9 mouse cellular contexts compared by ENCODE assay signal in genomic region chr5:21658623-21659395, GRCm38 (mm10). TPM values are rescaled to one million over a fixed set of nuclear protein-coding genes. Genes with fewer than 3 reads are reported as not detected.
A peak's percentile ranks its signal among the peaks of the same experiment; 100 is the strongest.
DNase-seq lines count a peak whose midpoint lies in the region; ATAC-seq and TF ChIP-seq lines count a peak whose summit lies in the region.
"Had no signal": no experiment of that assay in that cellular context is flagged by ENCODE, and none has a peak within 500 bp of the region (broad histone marks: within the 10 kb centered on the region; RNA-seq: fewer than 3 reads in every experiment).

No protein-coding gene starts in this region.

- H3K9ac ChIP-seq in ES-Bruce4 (ENCODE audit: low read depth, poor library complexity, severe bottlenecking) = no peak overlapping the region
- no peak overlapping the region for H3K9ac ChIP-seq in forebrain, postnatal 0 days
- H3K9ac ChIP-seq in lung, embryonic 15.5 days = no peak overlapping the region

- H3K27ac ChIP-seq in ES-Bruce4 (ENCODE audit: insufficient read depth, low read length) = no peak overlapping the region
- H3K27ac ChIP-seq in forebrain, postnatal 0 days (ENCODE audit: low read depth, low read length) = no peak overlapping the region
- peak overlapping the region; percentile 78 for H3K27ac ChIP-seq in layer of hippocampus, adult 2 months
- H3K27ac ChIP-seq in lung, embryonic 15.5 days = no peak overlapping the region
- H3K27ac ChIP-seq in thymus, adult 2 months (ENCODE audit: control insufficient read depth, insufficient read depth, low read length) = no peak overlapping the region

- WGBS in forebrain, postnatal 0 days = 50% methylated on average over 11 of the region's 11 CpGs
- 47% methylated on average over 11 of the region's 11 CpGs for WGBS in lung, embryonic 15.5 days
- 57% methylated on average over 11 of the region's 11 CpGs for WGBS in thymus, adult 2 months

- H3K4me2 ChIP-seq in forebrain, postnatal 0 days (ENCODE audit: low read depth) = no peak overlapping the region
- H3K4me2 ChIP-seq in lung, embryonic 15.5 days = no peak overlapping the region

- peak; percentile 53 for DNase-seq in cerebellum, adult 11-12 months
- DNase-seq in forebrain, postnatal 0 days = peak; percentile 73
- peak; percentile 72 to 87 for DNase-seq in layer of hippocampus, adult 2 months (ENCODE audit: low spot score in 2 of 2)
- peak; percentile 66 for DNase-seq in ovary, postnatal 10 days (ENCODE audit: low spot score)
- DNase-seq in thymus, adult 2 months = peak; percentile 75

- TF ChIP-seq EP300 in ES-Bruce4 (IDR thresholded peaks at IDR 0.05; ENCODE audit: insufficient read depth, low read depth, low read length) = no peak

- peak; percentile 86 for ATAC-seq in forebrain, postnatal 0 days
- peak; percentile 88 to 92 for ATAC-seq in hematopoietic stem cell, adult 5-6 weeks (replicated peaks in 1 of 2; ENCODE audit: insufficient read depth in 1 of 2, low FRiP score in 2 of 2, low TSS enrichment in 1 of 2, low read depth in 1 of 2, poor library complexity in 2 of 2, severe bottlenecking in 2 of 2)
- ATAC-seq in lung, embryonic 15.5 days (ENCODE audit: borderline replicate concordance, extremely low read depth, low FRiP score, low TSS enrichment) = peak; percentile 17; the same call in 1 of the 2 replicates

- no peaks in the 10 kb centered on the region for H3K9me3 ChIP-seq in ES-Bruce4 (replicated peaks; ENCODE audit: control insufficient read depth, insufficient read depth, low read length, poor library complexity, severe bottlenecking)
- no peaks in the 10 kb centered on the region for H3K9me3 ChIP-seq in forebrain, postnatal 0 days (ENCODE audit: low read length)
- H3K9me3 ChIP-seq in lung, embryonic 15.5 days = no peaks in the 10 kb centered on the region

- no peak overlapping the region for H3K4me3 ChIP-seq in ES-Bruce4 (ENCODE audit: low read depth, low read length)
- no peak overlapping the region for H3K4me3 ChIP-seq in forebrain, postnatal 0 days (ENCODE audit: low read depth, low read length)
- H3K4me3 ChIP-seq in layer of hippocampus, adult 2 months = no peak overlapping the region
- no peak overlapping the region for H3K4me3 ChIP-seq in lung, embryonic 15.5 days
- no peak overlapping the region for H3K4me3 ChIP-seq in thymus, adult 2 months (ENCODE audit: control insufficient read depth, insufficient read depth, low read length)
- H3K4me3 ChIP-seq: erythroblast, embryonic 14.5 days had no signal

- no peak for TF ChIP-seq POLR2A in ES-Bruce4 (IDR thresholded peaks at IDR 0.05; ENCODE audit: insufficient read depth, low read length)
- no peak for TF ChIP-seq POLR2A in thymus, adult 2 months (IDR thresholded peaks at IDR 0.05; ENCODE audit: control insufficient read depth, extremely low read depth, insufficient read depth, low read length, poor library complexity)

- H3K27me3 ChIP-seq in ES-Bruce4 (ENCODE audit: control insufficient read depth, insufficient read depth, low read length, poor library complexity, severe bottlenecking) = no peaks in the 10 kb centered on the region
- no peaks in the 10 kb centered on the region for H3K27me3 ChIP-seq in forebrain, postnatal 0 days (ENCODE audit: insufficient read depth, low read length)
- H3K27me3 ChIP-seq in lung, embryonic 15.5 days = no peaks in the 10 kb centered on the region
- no peaks in the 10 kb centered on the region for H3K27me3 ChIP-seq in thymus, adult 2 months (ENCODE audit: control insufficient read depth, insufficient read depth, low read length)

- TF ChIP-seq CTCF in ES-Bruce4 (IDR thresholded peaks at IDR 0.05; ENCODE audit: low read depth, low read length) = peak; percentile 79
- peak; percentile 89 for TF ChIP-seq CTCF in forebrain, postnatal 0 days (IDR thresholded peaks at IDR 0.05; ENCODE audit: low read depth)
- peak; percentile 95 for TF ChIP-seq CTCF in layer of hippocampus, adult 2 months (conservative IDR thresholded peaks at IDR 0.05)
- TF ChIP-seq CTCF in thymus, adult 2 months (IDR thresholded peaks at IDR 0.05; ENCODE audit: borderline replicate concordance, control insufficient read depth, extremely low read depth, insufficient read depth, low read length, poor library complexity) = peak; percentile 53; the same call in 1 of the 2 replicates

- H3K4me1 ChIP-seq in ES-Bruce4 (ENCODE audit: control insufficient read depth, insufficient read depth, low read length) = no peaks in the 10 kb centered on the region
- no peaks in the 10 kb centered on the region for H3K4me1 ChIP-seq in forebrain, postnatal 0 days (ENCODE audit: insufficient read depth)
- H3K4me1 ChIP-seq in lung, embryonic 15.5 days = peaks cover 12% of the 10 kb centered on the region
- no peaks in the 10 kb centered on the region for H3K4me1 ChIP-seq in thymus, adult 2 months (replicated peaks; ENCODE audit: control insufficient read depth, insufficient read depth, low read length)

- H3K36me3 ChIP-seq in ES-Bruce4 (ENCODE audit: control insufficient read depth, insufficient read depth, low read length, poor library complexity, severe bottlenecking) = peaks cover 25% of the 10 kb centered on the region
- H3K36me3 ChIP-seq in forebrain, postnatal 0 days (ENCODE audit: insufficient read depth) = peaks cover 64% of the 10 kb centered on the region
- H3K36me3 ChIP-seq in lung, embryonic 15.5 days = peaks cover 34% of the 10 kb centered on the region
- peaks cover 27% of the 10 kb centered on the region for H3K36me3 ChIP-seq in thymus, adult 2 months (ENCODE audit: control insufficient read depth, insufficient read depth, low read length)

RNA-seq across cellular contexts. Expression of gene Armc10, which starts 13.2 kb away (rescaled TPM):
- polyA plus RNA-seq in ES-Bruce4 (2011; ENCODE audit: insufficient read depth, insufficient read length, low read depth, missing spikeins) = 74.3 and 74.7 TPM in 2 replicates
- total RNA-seq in forebrain, postnatal 0 days (2014; rRNA removed) = 108 and 118 TPM in 2 replicates
- 48.8 and 51.0 TPM in 2 replicates for polyA plus RNA-seq in forebrain, postnatal 0 days (2015; fragmentation: Nextera tagmentation; extraction: Ambion mirVana)
- total RNA-seq in hematopoietic stem cell, adult 5-6 weeks (2017) = 77.6 and 103 TPM in 2 replicates
- total RNA-seq in layer of hippocampus, adult 2 months (2021) = 10 to 100 TPM; 20.6 to 23.3 TPM
- 41.8 and 42.8 TPM in 2 replicates for polyA plus RNA-seq in lung, embryonic 15.5 days (2015; fragmentation: Nextera tagmentation; extraction: Ambion mirVana)
- polyA plus RNA-seq in thymus, adult 2 months (2012; rRNA removed) = 44.6 and 56.0 TPM in 2 replicates

RNA-seq across cellular contexts. Expression of gene Fbxl13, which starts 13.4 kb away (rescaled TPM):
- not detected in 2 replicates for polyA plus RNA-seq in ES-Bruce4 (2011; ENCODE audit: insufficient read depth, insufficient read length, low read depth, missing spikeins)
- 0.29 and 0.46 TPM in 2 replicates for total RNA-seq in forebrain, postnatal 0 days (2014; rRNA removed)
- polyA plus RNA-seq in forebrain, postnatal 0 days (2015; fragmentation: Nextera tagmentation; extraction: Ambion mirVana) = 0.43 and 0.46 TPM in 2 replicates
- 0.56 TPM in 1 of 2 replicates, not detected in the other for total RNA-seq in hematopoietic stem cell, adult 5-6 weeks (2017)
- total RNA-seq in layer of hippocampus, adult 2 months (2021) = under 1 TPM; 0.29 to 0.41 TPM
- polyA plus RNA-seq in lung, embryonic 15.5 days (2015; fragmentation: Nextera tagmentation; extraction: Ambion mirVana) = 0.72 and 0.91 TPM in 2 replicates
- 0.09 and 0.12 TPM in 2 replicates for polyA plus RNA-seq in thymus, adult 2 months (2012; rRNA removed)
- polyA plus RNA-seq: erythroblast, embryonic 14.5 days had no signal

RNA-seq across cellular contexts. Expression of gene Napepld, which starts 42.4 kb away (rescaled TPM):
- 6.4 and 7.0 TPM in 2 replicates for polyA plus RNA-seq in ES-Bruce4 (2011; ENCODE audit: insufficient read depth, insufficient read length, low read depth, missing spikeins)
- total RNA-seq in forebrain, postnatal 0 days (2014; rRNA removed) = 2.7 and 3.7 TPM in 2 replicates
- polyA plus RNA-seq in forebrain, postnatal 0 days (2015; fragmentation: Nextera tagmentation; extraction: Ambion mirVana) = 1.1 TPM in 2 replicates
- total RNA-seq in hematopoietic stem cell, adult 5-6 weeks (2017) = 1.6 TPM in 2 replicates
- 10 to 100 TPM; 28.4 to 34.7 TPM for total RNA-seq in layer of hippocampus, adult 2 months (2021)
- 4.0 and 4.9 TPM in 2 replicates for polyA plus RNA-seq in lung, embryonic 15.5 days (2015; fragmentation: Nextera tagmentation; extraction: Ambion mirVana)
- 1.4 and 1.5 TPM in 2 replicates for polyA plus RNA-seq in thymus, adult 2 months (2012; rRNA removed)

Comparison
In these comparisons a context has a peak if more than half of its experiments do, and no peak if none do; other contexts are left out.
1. ATAC-seq: peak in every context shown above with its lines; median percentile 90 in hematopoietic stem cell, adult 5-6 weeks; 86 in forebrain, postnatal 0 days; 17 in lung, embryonic 15.5 days.